Mouse (Mus musculus) brain, embryonic 14.5 days (tissue): ENCODE data around the gene Snx21.

Source experiments
- CTCF ChIP-seq: fragments of 200-500 bp; IDR thresholded peaks from 2 replicates; pipeline ENCODE4 v1.5.1; 2012; ENCODE audit warnings: inconsistent platforms, mild to moderate bottlenecking, moderate library complexity, borderline replicate concordance; ENCODE audit not compliant: insufficient read depth, insufficient read length; ENCODE audit errors: extremely low read depth
- POLR2A ChIP-seq: fragments of 200-500 bp; IDR thresholded peaks from 2 replicates; pipeline ENCODE4 v1.6.1; 2012; ENCODE audit warnings: mild to moderate bottlenecking, inconsistent platforms, borderline replicate concordance; ENCODE audit not compliant: poor library complexity, insufficient read depth, insufficient read length, severe bottlenecking; ENCODE audit errors: extremely low read depth

DNA sequence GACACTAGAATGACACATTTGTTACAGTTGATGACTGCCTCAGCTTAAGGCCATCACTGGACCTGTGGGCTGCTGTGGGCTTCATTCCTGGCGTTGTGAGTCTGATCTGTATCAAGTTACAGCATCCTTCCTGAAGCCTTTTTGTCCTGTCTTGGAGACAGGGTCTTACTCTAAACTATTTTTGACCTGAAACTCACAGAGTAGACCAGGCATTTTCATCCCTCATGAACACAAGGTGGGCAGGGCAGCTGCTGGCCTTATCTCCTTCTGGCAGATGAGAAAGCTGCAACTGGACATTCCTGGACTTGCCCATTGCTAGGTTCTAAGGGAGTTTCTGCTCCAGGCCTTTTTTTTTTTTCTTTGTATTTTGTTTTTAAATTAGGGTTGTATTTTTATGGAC lies 26.9 kb upstream of the Snx21 start:
- TF ChIP-seq POLR2A = no peak
- TF ChIP-seq CTCF = no peak
